Mouse (Mus musculus) midbrain, embryonic 16.5 days (tissue): ENCODE measurements around the gene Stx6. TPM values are rescaled to one million over a fixed set of nuclear protein-coding genes. Genes with fewer than 3 reads are reported as not detected.

Experiments used
- ATAC-seq: fragments of 200-750 bp; cut with Nextera tagmentation; 2 replicates; pipeline ENCODE4 v1.8.0; 2017; ENCODE audit warnings: moderate TSS enrichment
- H3K27ac ChIP-seq: fragments of 300-500 bp; sonication (generic); 2 replicates; pipeline ENCODE4 v1.5.1; 2014; ENCODE audit warnings: mild to moderate bottlenecking, low read length, mixed read lengths
- H3K27me3 ChIP-seq: fragments of 300-500 bp; sonication (generic); 2 replicates; pipeline ENCODE4 v1.6.1; 2014; ENCODE audit warnings: low read depth, low read length, mixed read lengths; ENCODE audit not compliant: control insufficient read depth, insufficient read depth
- H3K36me3 ChIP-seq: fragments of 300-500 bp; sonication (generic); 2 replicates; pipeline ENCODE4 v1.6.1; 2014; ENCODE audit warnings: mild to moderate bottlenecking, low read length, moderate library complexity, mixed read lengths; ENCODE audit not compliant: control insufficient read depth, insufficient read depth
- H3K4me1 ChIP-seq: fragments of 300-500 bp; sonication (generic); 2 replicates; pipeline ENCODE4 v1.6.1; 2014; ENCODE audit warnings: mild to moderate bottlenecking, low read length, mixed read lengths; ENCODE audit not compliant: control insufficient read depth, insufficient read depth
- H3K4me2 ChIP-seq: fragments of 300-500 bp; sonication (generic); 2 replicates; pipeline ENCODE4 v1.6.1; 2014; ENCODE audit warnings: mild to moderate bottlenecking, low read length, mixed read lengths
- H3K4me3 ChIP-seq: fragments of 300-500 bp; sonication (generic); 2 replicates; pipeline ENCODE4 v1.5.1; 2014; ENCODE audit warnings: low read depth, mild to moderate bottlenecking, low read length, moderate library complexity, mixed read lengths
- H3K9ac ChIP-seq: fragments of 300-500 bp; sonication (generic); 2 replicates; pipeline ENCODE4 v1.6.1; 2014; ENCODE audit warnings: low read depth, low read length, mixed read lengths
- H3K9me3 ChIP-seq: fragments of 300-500 bp; sonication (generic); replicated peaks from 2 replicates; pipeline ENCODE4 v1.6.1; 2014; ENCODE audit warnings: mild to moderate bottlenecking, low read length, mixed read lengths; ENCODE audit not compliant: control insufficient read depth, poor library complexity, severe bottlenecking
- WGBS: fragments of 180-500 bp; shearing (Covaris S2); extraction: QIAGEN DNeasy Blood & Tissue Kit; methylation state at CpG from one replicate; pipeline ENCODE4 v1.1.7; 2014; 5-methylcytosine and 5-hydroxymethylcytosine counted together
- polyA plus RNA-seq: library from polyadenylated mRNA; unstranded; fragments of >200 nt; fragmentation: Nextera tagmentation; extraction: Ambion mirVana; gene quantifications from 2 replicates; pipeline ENCODE4 v1.2.1, GENCODE M21; 2015

Stx6 gene
- polyA plus RNA-seq, 1 experiment from 2014 or later: 94.0 TPM

GRCm38 (mm10) chr1:155216844-155217243 lies 58.3 kb downstream of the Stx6 start:
- no peak for ATAC-seq

DNA sequence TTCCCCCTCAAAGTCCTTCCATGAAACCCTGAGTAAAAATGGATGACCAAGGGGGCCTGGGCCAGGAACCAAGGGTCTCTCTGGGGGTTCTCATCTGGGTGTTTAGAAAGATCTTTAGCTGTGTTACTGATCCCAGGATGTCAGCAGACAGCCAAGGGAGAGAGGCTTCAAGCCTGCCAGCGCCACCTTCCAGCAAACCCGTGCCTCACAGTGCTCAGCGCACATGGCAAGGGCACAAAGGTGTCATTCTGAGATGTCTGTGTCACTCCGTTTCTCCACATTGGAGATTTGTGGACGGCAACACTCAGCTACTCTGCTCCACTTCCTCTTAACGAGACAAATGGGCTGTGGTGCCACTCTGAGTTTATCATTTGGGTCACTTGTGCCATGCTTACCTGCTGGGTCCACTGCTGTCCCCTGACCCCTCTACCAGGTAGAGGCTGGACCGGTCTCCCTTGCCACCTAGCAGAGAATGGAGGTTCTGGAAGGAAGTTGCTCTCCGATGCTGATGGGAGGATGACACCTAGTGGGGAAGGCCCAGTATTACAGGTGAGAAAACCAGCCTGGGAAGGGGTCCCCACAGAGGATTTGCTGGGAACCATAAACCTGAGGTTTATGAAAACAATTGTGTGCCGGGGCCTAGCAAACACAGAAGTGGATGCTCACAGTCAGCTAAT lies 59.5 kb downstream of the Stx6 start:
- no peak overlapping the region for H3K27ac ChIP-seq
- no peak overlapping the region for H3K4me2 ChIP-seq
- H3K9ac ChIP-seq: no peak overlapping the region
- no peaks in the 10 kb centered on the region for H3K9me3 ChIP-seq
- no peak for ATAC-seq
- WGBS: 49% methylated on average over 9 of the region's 9 CpGs
- H3K4me1 ChIP-seq: peaks cover 12% of the 10 kb centered on the region
- H3K4me3 ChIP-seq: no peak overlapping the region
- no peaks in the 10 kb centered on the region for H3K36me3 ChIP-seq
- H3K27me3 ChIP-seq: no peaks in the 10 kb centered on the region

More at GRCm38 (mm10) chr1:155216844-155217243, 58.3 kb downstream of the Stx6 start:
- Histone ChIP-seq H3K4me1 (peaks cover 23% of the 10 kb centered on the region), H3K27ac (no peak overlapping the region), H3K4me3 (no peak overlapping the region), H3K36me3 (no peaks in the 10 kb centered on the region), H3K4me2 (no peak overlapping the region), H3K27me3 (no peaks in the 10 kb centered on the region), H3K9ac (no peak overlapping the region), H3K9me3 (no peaks in the 10 kb centered on the region)
- 55% methylated on average over 6 of the region's 6 CpGs for WGBS

- H3K4me2 ChIP-seq: no peak overlapping the region
- H3K4me3 ChIP-seq: no peak overlapping the region
- H3K9ac ChIP-seq: no peak overlapping the region
- no peak overlapping the region for H3K27ac ChIP-seq
- H3K27me3 ChIP-seq: no peaks in the 10 kb centered on the region
- 76% methylated on average over 5 of the region's 5 CpGs for WGBS
- no peaks in the 10 kb centered on the region for H3K36me3 ChIP-seq
- no peak for ATAC-seq
- peaks cover 6% of the 10 kb centered on the region; the same call in 1 of the 2 replicates for H3K4me1 ChIP-seq
- H3K9me3 ChIP-seq: no peaks in the 10 kb centered on the region
Measured at GRCm38 (mm10) chr1:155218924-155219323, 60.4 kb downstream of the Stx6 start.

- Histone ChIP-seq H3K4me2 (no peak overlapping the region), H3K27me3 (no peaks in the 10 kb centered on the region), H3K4me1 (0 out of 2 replicates have a peak, but pooled peaks cover 2% of the 10 kb centered on the region), H3K27ac (peak overlapping the region; percentile 8), H3K9ac (no peak overlapping the region), H3K9me3 (no peaks in the 10 kb centered on the region), H3K4me3 (no peak overlapping the region), H3K36me3 (no peaks in the 10 kb centered on the region)
- ATAC-seq: no peak
- 35% methylated on average over 11 of the region's 11 CpGs for WGBS
Measured at GRCm38 (mm10) chr1:155222101-155222669, 63.7 kb downstream of the Stx6 start.

- no peaks in the 10 kb centered on the region for H3K36me3 ChIP-seq
- no peak overlapping the region for H3K27ac ChIP-seq
- no peak overlapping the region for H3K9ac ChIP-seq
- no peak overlapping the region for H3K4me2 ChIP-seq
- ATAC-seq: no peak
- no peaks in the 10 kb centered on the region for H3K9me3 ChIP-seq
- H3K27me3 ChIP-seq: no peaks in the 10 kb centered on the region
- 93% methylated on average over 6 of the region's 6 CpGs for WGBS
- H3K4me3 ChIP-seq: no peak overlapping the region
- 0 out of 2 replicates have a peak, but pooled peaks cover 2% of the 10 kb centered on the region for H3K4me1 ChIP-seq
Measured at GRCm38 (mm10) chr1:155223036-155223435, 64.5 kb downstream of the Stx6 start.

- no peaks in the 10 kb centered on the region for H3K27me3 ChIP-seq
- 28% methylated on average over 16 of the region's 16 CpGs for WGBS
- no peaks in the 10 kb centered on the region for H3K9me3 ChIP-seq
- no peak overlapping the region for H3K4me3 ChIP-seq
- no peaks in the 10 kb centered on the region for H3K36me3 ChIP-seq
- no peak overlapping the region for H3K27ac ChIP-seq
- H3K4me1 ChIP-seq: peaks cover 3% of the 10 kb centered on the region; the same call in 1 of the 2 replicates
- no peak overlapping the region; the same call in 1 of the 2 replicates for H3K9ac ChIP-seq
- ATAC-seq: peak; percentile 77
- H3K4me2 ChIP-seq: peak overlapping the region; percentile 33
Measured at GRCm38 (mm10) chr1:155223849-155224554, 65.5 kb downstream of the Stx6 start.

DNA sequence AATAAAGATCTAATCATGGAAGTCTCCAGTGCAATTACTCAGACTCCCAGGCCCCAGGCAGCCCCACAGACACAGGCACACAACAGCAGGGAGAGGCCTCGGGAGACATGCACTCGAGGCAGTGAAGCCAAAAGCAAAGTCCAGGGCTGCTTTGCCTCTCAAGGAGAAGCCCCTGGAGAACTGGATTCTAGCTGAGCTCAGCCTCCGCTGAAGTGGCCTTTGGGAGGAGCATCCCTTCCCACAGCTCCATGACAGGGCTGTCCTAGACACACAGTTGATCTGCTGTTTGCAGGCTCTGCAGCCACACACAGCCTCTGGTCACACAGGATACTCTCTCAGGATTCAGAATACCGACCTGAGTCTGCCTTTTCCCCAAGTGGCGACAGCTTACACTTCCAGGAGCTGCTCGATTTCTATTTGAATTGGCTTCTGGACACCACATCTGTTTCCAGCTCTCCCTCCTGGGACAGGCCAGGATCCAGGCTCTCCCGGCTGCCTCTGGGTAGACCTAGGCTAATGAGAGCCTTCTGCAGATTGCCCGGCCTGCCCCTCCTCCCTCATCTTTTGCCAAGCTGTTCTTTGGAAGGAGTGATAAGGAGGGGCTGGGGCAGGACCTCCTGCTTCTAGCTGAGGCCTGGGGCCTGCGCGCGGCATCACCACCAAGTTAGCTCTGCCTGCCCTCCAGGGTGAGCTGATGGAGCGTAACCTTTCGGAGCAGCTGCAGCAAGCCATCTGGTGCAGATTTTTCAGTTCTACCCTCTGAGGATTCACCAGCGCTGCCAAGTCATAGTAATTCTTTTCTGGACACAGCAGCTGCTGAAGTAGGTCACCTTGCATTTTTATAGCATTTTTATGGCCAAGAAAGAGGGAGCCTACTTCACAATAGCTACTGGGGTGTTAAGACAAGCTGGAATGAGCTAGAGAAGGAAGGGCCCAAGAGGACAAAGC lies 71.2 kb downstream of the Stx6 start:
- ATAC-seq: peak; percentile 33
- peak overlapping the region; percentile 42 for H3K9ac ChIP-seq
- H3K27ac ChIP-seq: peak overlapping the region; percentile 66
- no peak overlapping the region for H3K4me2 ChIP-seq
- no peak overlapping the region for H3K4me3 ChIP-seq
- no peaks in the 10 kb centered on the region for H3K36me3 ChIP-seq
- H3K27me3 ChIP-seq: no peaks in the 10 kb centered on the region
- no peaks in the 10 kb centered on the region for H3K9me3 ChIP-seq
- peaks cover 37% of the 10 kb centered on the region for H3K4me1 ChIP-seq
- WGBS: 20% methylated on average over 14 of the region's 14 CpGs

DNA sequence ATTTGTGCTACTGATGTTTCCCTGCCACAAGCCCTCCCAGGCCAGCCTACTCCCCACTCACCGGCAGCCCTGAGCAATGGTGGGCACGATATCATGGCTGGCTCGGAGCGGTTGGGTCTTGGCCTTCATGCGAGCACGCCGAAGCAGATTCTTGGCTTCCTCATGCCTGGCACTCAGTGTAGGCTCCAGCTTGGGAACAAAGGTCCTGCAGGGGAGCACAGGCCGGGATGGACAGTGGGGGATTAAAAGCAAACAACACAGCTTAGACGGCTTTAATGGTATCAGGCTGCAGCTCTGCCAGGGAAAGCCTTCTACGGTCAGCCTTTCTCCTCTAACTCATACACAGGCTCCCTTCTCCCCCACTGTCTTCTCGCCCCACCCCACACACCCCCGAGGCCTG lies 73.9 kb downstream of the Stx6 start:
- Histone ChIP-seq H3K9me3 (no peaks in the 10 kb centered on the region), H3K4me3 (no peak overlapping the region), H3K9ac (no peak overlapping the region), H3K27me3 (no peaks in the 10 kb centered on the region), H3K4me2 (no peak overlapping the region), H3K27ac (peak overlapping the region; percentile 87), H3K4me1 (peaks cover 56% of the 10 kb centered on the region), H3K36me3 (no peaks in the 10 kb centered on the region)
- no peak for ATAC-seq
- WGBS: 30% methylated on average over 12 of the region's 12 CpGs
